Mouse (Mus musculus): Measurements from ENCODE around the gene Pnmt.

- TF ChIP-seq POLR2A (IDR thresholded peaks at IDR 0.05; ENCODE audit: borderline replicate concordance, control insufficient read depth, low read depth, low read length): no peak
- no peak for TF ChIP-seq CTCF (IDR thresholded peaks at IDR 0.05; ENCODE audit: control insufficient read depth, insufficient read depth, low read length)
Observed at GRCm38 (mm10) chr11:98395041-98395440, 8.8 kb downstream of the Pnmt start.

Measured in bone marrow, adult 2 months (tissue).